Mouse (Mus musculus) embryonic facial prominence, embryonic 14.5 days (tissue): ENCODE results near the gene Ppp1r3d. TPM values are rescaled to one million over a fixed set of nuclear protein-coding genes. Genes with fewer than 3 reads are reported as not detected.

Experiments
- ATAC-seq: fragments of 200-750 bp; cut with Nextera tagmentation; 2 replicates; pipeline ENCODE4 v1.8.0; 2017; ENCODE audit warnings: low read depth, moderate number of reproducible peaks, moderate TSS enrichment
- DNase-seq: peaks from one replicate; pipeline ENCODE4 v3.0.0-alpha.2; 2015; ENCODE audit warnings: low spot score
- H3K27ac ChIP-seq: fragments of 300-500 bp; sonication (generic); replicated peaks from 2 replicates; pipeline ENCODE4 v1.5.1; 2014; ENCODE audit warnings: low read depth, mild to moderate bottlenecking, low read length, moderate library complexity
- H3K27me3 ChIP-seq: fragments of 300-500 bp; sonication (generic); replicated peaks from 2 replicates; pipeline ENCODE4 v1.6.1; 2014; ENCODE audit warnings: low read length; ENCODE audit not compliant: control insufficient read depth, insufficient read depth
- H3K36me3 ChIP-seq: fragments of 300-500 bp; sonication (generic); 2 replicates; pipeline ENCODE4 v1.6.1; 2014; ENCODE audit warnings: low read length, mixed read lengths; ENCODE audit not compliant: control insufficient read depth, insufficient read depth
- H3K4me1 ChIP-seq: fragments of 300-500 bp; sonication (generic); 2 replicates; pipeline ENCODE4 v1.6.1; 2014; ENCODE audit warnings: antibody characterized with exemption, low read length; ENCODE audit not compliant: control insufficient read depth, insufficient read depth
- H3K4me2 ChIP-seq: fragments of 300-500 bp; sonication (generic); 2 replicates; pipeline ENCODE4 v1.6.1; 2014; ENCODE audit warnings: low read depth, mild to moderate bottlenecking, low read length, moderate library complexity, mixed read lengths
- H3K4me3 ChIP-seq: fragments of 300-500 bp; sonication (generic); 2 replicates; pipeline ENCODE4 v1.5.1; 2014; ENCODE audit warnings: low read depth, mild to moderate bottlenecking, low read length
- H3K9ac ChIP-seq: fragments of 300-500 bp; sonication (generic); 2 replicates; pipeline ENCODE4 v1.6.1; 2014; ENCODE audit warnings: low read depth, mild to moderate bottlenecking, low read length, moderate library complexity, mixed read lengths
- H3K9me3 ChIP-seq: fragments of 300-500 bp; sonication (generic); 2 replicates; pipeline ENCODE4 v1.6.1; 2016; ENCODE audit warnings: low read length; ENCODE audit not compliant: control insufficient read depth
- WGBS: fragments of 180-500 bp; shearing (Covaris S2); extraction: QIAGEN DNeasy Blood & Tissue Kit; methylation state at CpG from one replicate; pipeline ENCODE4 v1.1.7; 2014; 5-methylcytosine and 5-hydroxymethylcytosine counted together
- polyA plus RNA-seq: library from polyadenylated mRNA; unstranded; fragments of >200 nt; fragmentation: Nextera tagmentation; extraction: Ambion mirVana; gene quantifications from 2 replicates; pipeline ENCODE4 v1.2.1, GENCODE M21; 2014

Gene Ppp1r3d
- polyA plus RNA-seq, 1 experiment from 2014 or later: 6.9 TPM

GRCm38 (mm10) chr2:178422186-178422585 lies 7.9 kb upstream of the Ppp1r3d start:
- ATAC-seq (peak; percentile 65), DNase-seq (peak; percentile 43)
- peaks cover 8% of the 10 kb centered on the region; the same call in 1 of the 2 replicates for H3K36me3 ChIP-seq
- peaks cover 17% of the 10 kb centered on the region for H3K4me1 ChIP-seq
- H3K4me3 ChIP-seq: no peak overlapping the region
- H3K9ac ChIP-seq: no peak overlapping the region
- no peak overlapping the region for H3K27ac ChIP-seq
- H3K9me3 ChIP-seq: no peaks in the 10 kb centered on the region
- 15% methylated on average over 2 of the region's 3 CpGs for WGBS
- H3K4me2 ChIP-seq: no peak overlapping the region
- H3K27me3 ChIP-seq: no peaks in the 10 kb centered on the region

- DNase-seq: no peak
- Histone ChIP-seq H3K27ac (peak overlapping the region; percentile 48; the same call in 1 of the 2 replicates), H3K36me3 (peaks cover 8% of the 10 kb centered on the region; the same call in 1 of the 2 replicates), H3K9me3 (no peaks in the 10 kb centered on the region), H3K4me1 (peaks cover 17% of the 10 kb centered on the region), H3K9ac (no peak overlapping the region), H3K4me3 (no peak overlapping the region), H3K27me3 (no peaks in the 10 kb centered on the region), H3K4me2 (no peak overlapping the region)
- WGBS: 35% methylated on average over 6 of the region's 6 CpGs
- no peak for ATAC-seq
Measured at GRCm38 (mm10) chr2:178421603-178422002, 7.3 kb upstream of the Ppp1r3d start.

GRCm38 (mm10) chr2:178420576-178420975 lies 6.3 kb upstream of the Ppp1r3d start:
- DNase-seq: no peak
- H3K9ac ChIP-seq: no peak overlapping the region
- WGBS: 75% methylated on average over 9 of the region's 9 CpGs

GRCm38 (mm10) chr2:178416970-178417369 lies 2.7 kb upstream of the Ppp1r3d start:
- 51% methylated on average over 4 of the region's 4 CpGs for WGBS
- Histone ChIP-seq H3K27me3 (peaks cover 16% of the 10 kb centered on the region), H3K4me3 (no peak overlapping the region), H3K9ac (no peak overlapping the region), H3K27ac (no peak overlapping the region), H3K4me2 (no peak overlapping the region), H3K9me3 (no peaks in the 10 kb centered on the region), H3K4me1 (peaks cover 18% of the 10 kb centered on the region), H3K36me3 (peaks cover 8% of the 10 kb centered on the region; the same call in 1 of the 2 replicates)
- ATAC-seq (no peak), DNase-seq (no peak)

More at GRCm38 (mm10) chr2:178420576-178420975, 6.3 kb upstream of the Ppp1r3d start:
- H3K36me3 ChIP-seq: peaks cover 8% of the 10 kb centered on the region; the same call in 1 of the 2 replicates
- H3K4me3 ChIP-seq: no peak overlapping the region
- no peak overlapping the region for H3K27ac ChIP-seq
- peaks cover 17% of the 10 kb centered on the region for H3K4me1 ChIP-seq
- H3K9me3 ChIP-seq: no peaks in the 10 kb centered on the region
- ATAC-seq: no peak
- no peaks in the 10 kb centered on the region for H3K27me3 ChIP-seq
- H3K4me2 ChIP-seq: no peak overlapping the region

GRCm38 (mm10) chr2:178416427-178416826 lies 2.2 kb upstream of the Ppp1r3d start:
- Histone ChIP-seq H3K4me1 (peaks cover 13% of the 10 kb centered on the region), H3K9me3 (no peaks in the 10 kb centered on the region), H3K9ac (no peak overlapping the region), H3K36me3 (peaks cover 8% of the 10 kb centered on the region; the same call in 1 of the 2 replicates), H3K4me2 (no peak overlapping the region), H3K27ac (no peak overlapping the region), H3K27me3 (peaks cover 20% of the 10 kb centered on the region), H3K4me3 (no peak overlapping the region)
- DNase-seq (peak; percentile 44), ATAC-seq (no peak)
- WGBS: 58% methylated on average over 13 of the region's 13 CpGs

- Histone ChIP-seq H3K27me3 (peaks cover 24% of the 10 kb centered on the region), H3K4me3 (peak overlapping the region; percentile 66), H3K9ac (no peak overlapping the region), H3K9me3 (no peaks in the 10 kb centered on the region), H3K27ac (no peak overlapping the region), H3K36me3 (peaks cover 8% of the 10 kb centered on the region; the same call in 1 of the 2 replicates), H3K4me1 (peaks cover 7% of the 10 kb centered on the region), H3K4me2 (peak overlapping the region; percentile 100)
- ATAC-seq (no peak), DNase-seq (no peak)
- WGBS: 29% methylated on average over 3 of the region's 3 CpGs
Measured at GRCm38 (mm10) chr2:178415150-178415448, 827 bp upstream of the Ppp1r3d start.

GRCm38 (mm10) chr2:178413481-178414260 lies 601 bp downstream of the Ppp1r3d start:
- Histone ChIP-seq H3K9me3 (no peaks in the 10 kb centered on the region), H3K4me1 (peaks cover 7% of the 10 kb centered on the region), H3K27me3 (peaks cover 24% of the 10 kb centered on the region), H3K4me3 (peak overlapping the region; percentile 66), H3K27ac (no peak overlapping the region; the same call in 1 of the 2 replicates), H3K36me3 (peaks cover 8% of the 10 kb centered on the region; the same call in 1 of the 2 replicates), H3K4me2 (peak overlapping the region; percentile 100), H3K9ac (peak overlapping the region; percentile 62)
- no peak for DNase-seq
- WGBS: 10% methylated on average over 42 of the region's 75 CpGs
- peak; percentile 20; the same call in 1 of the 2 replicates for ATAC-seq

- 57% methylated on average over 13 of the region's 13 CpGs for WGBS
- H3K4me2 ChIP-seq: peak overlapping the region; percentile 100
- peaks cover 2% of the 10 kb centered on the region; the same call in 1 of the 2 replicates for H3K36me3 ChIP-seq
- no peak overlapping the region for H3K9ac ChIP-seq
- H3K4me1 ChIP-seq: peaks cover 7% of the 10 kb centered on the region
- DNase-seq: no peak
- no peak overlapping the region for H3K27ac ChIP-seq
- no peaks in the 10 kb centered on the region for H3K9me3 ChIP-seq
- no peak for ATAC-seq
- peaks cover 24% of the 10 kb centered on the region for H3K27me3 ChIP-seq
- peak overlapping the region; percentile 66 for H3K4me3 ChIP-seq
Measured at GRCm38 (mm10) chr2:178413081-178413480, 1.2 kb downstream of the Ppp1r3d start.
